Mouse (Mus musculus) intestine, embryonic 15.5 days (tissue): ENCODE measurements around the gene Apol8. TPM values are rescaled to one million over a fixed set of nuclear protein-coding genes. Genes with fewer than 3 reads are reported as not detected.

Source experiments
- ATAC-seq: fragments of 200-750 bp; cut with Nextera tagmentation; 2 replicates; pipeline ENCODE4 v1.8.0; 2017; ENCODE audit warnings: moderate TSS enrichment, moderate library complexity
- H3K27ac ChIP-seq: fragments of 300-500 bp; sonication (generic); 2 replicates; pipeline ENCODE4 v1.5.1; 2015; ENCODE audit warnings: mild to moderate bottlenecking, inconsistent platforms
- H3K27me3 ChIP-seq: fragments of 300-500 bp; sonication (generic); replicated peaks from 2 replicates; pipeline ENCODE4 v1.6.1; 2015; ENCODE audit warnings: inconsistent platforms
- H3K36me3 ChIP-seq: fragments of 300-500 bp; sonication (generic); 2 replicates; pipeline ENCODE4 v1.6.1; 2015; ENCODE audit warnings: inconsistent platforms
- H3K4me1 ChIP-seq: fragments of 300-500 bp; sonication (generic); replicated peaks from 2 replicates; pipeline ENCODE4 v1.6.1; 2015; ENCODE audit warnings: inconsistent platforms
- H3K4me2 ChIP-seq: fragments of 300-500 bp; sonication (generic); replicated peaks from 2 replicates; pipeline ENCODE4 v1.6.1; 2015; ENCODE audit warnings: mild to moderate bottlenecking, inconsistent platforms
- H3K4me3 ChIP-seq: fragments of 300-500 bp; sonication (generic); replicated peaks from 2 replicates; pipeline ENCODE4 v1.5.1; 2015; ENCODE audit warnings: inconsistent platforms
- H3K9ac ChIP-seq: fragments of 300-500 bp; sonication (generic); 2 replicates; pipeline ENCODE4 v1.6.1; 2015; ENCODE audit warnings: inconsistent platforms
- H3K9me3 ChIP-seq: fragments of 300-500 bp; sonication (generic); 2 replicates; pipeline ENCODE4 v1.6.1; 2016; ENCODE audit warnings: inconsistent platforms
- WGBS: fragments of 180-500 bp; shearing (Covaris S2); methylation state at CpG from one replicate; pipeline ENCODE4 v1.1.7; 2015; 5-methylcytosine and 5-hydroxymethylcytosine counted together
- polyA plus RNA-seq: library from polyadenylated mRNA; unstranded; fragments of >200 nt; fragmentation: Nextera tagmentation; extraction: Ambion mirVana; gene quantifications from 2 replicates; pipeline ENCODE4 v1.2.1, GENCODE M21; 2015

Gene Apol8
- polyA plus RNA-seq, 1 experiment from 2014 or later: 0.18 TPM

DNA sequence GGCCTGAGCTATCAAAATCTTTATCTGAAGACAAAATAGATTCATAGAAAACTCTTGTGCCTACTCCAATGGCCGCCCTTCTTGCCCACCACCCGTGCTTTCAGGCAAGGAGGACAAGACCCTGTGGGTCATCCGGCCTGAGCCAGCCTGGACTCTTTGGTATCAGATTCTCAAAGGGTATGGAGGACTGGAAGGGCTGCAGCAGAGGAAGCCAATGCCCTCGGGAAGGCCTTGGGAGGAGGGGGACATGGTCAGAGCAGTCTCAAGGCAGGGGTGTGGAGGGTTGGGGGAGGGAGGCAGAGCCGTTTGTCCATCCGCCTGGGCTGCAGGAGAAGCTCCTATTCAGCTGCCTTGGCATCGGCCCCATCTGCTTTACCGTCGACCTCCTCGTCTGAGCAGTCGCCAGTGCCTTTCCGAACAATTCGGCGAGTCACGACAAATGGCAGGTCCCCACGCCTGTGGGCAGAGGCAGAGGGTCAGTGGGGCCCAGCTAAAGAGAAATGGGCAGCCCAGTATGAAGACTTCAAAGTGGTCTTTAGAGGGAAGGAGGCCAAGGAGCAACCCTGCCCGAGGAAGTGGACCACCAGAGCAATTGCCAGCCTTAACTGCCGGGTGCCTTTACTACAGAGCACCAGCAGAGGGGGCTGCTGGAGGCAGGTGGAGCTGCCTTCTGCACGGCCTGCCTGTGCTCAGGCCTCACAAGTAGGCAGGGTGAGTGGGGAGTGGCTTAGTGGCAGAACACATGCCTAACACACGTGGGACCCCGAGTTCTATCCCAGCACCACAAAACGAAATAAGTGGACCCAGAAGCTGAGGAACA lies 5.0 kb upstream of the Apol8 start:
- no peaks in the 10 kb centered on the region for H3K9me3 ChIP-seq
- WGBS: 77% methylated on average over 22 of the region's 22 CpGs
- no peak overlapping the region for H3K4me2 ChIP-seq
- H3K9ac ChIP-seq: no peak overlapping the region
- ATAC-seq: no peak
- 0 out of 2 replicates have a peak, but pooled peaks cover 5% of the 10 kb centered on the region for H3K4me1 ChIP-seq
- no peaks in the 10 kb centered on the region for H3K27me3 ChIP-seq
- peaks cover 60% of the 10 kb centered on the region for H3K36me3 ChIP-seq
- no peak overlapping the region for H3K4me3 ChIP-seq
- no peak overlapping the region for H3K27ac ChIP-seq

DNA sequence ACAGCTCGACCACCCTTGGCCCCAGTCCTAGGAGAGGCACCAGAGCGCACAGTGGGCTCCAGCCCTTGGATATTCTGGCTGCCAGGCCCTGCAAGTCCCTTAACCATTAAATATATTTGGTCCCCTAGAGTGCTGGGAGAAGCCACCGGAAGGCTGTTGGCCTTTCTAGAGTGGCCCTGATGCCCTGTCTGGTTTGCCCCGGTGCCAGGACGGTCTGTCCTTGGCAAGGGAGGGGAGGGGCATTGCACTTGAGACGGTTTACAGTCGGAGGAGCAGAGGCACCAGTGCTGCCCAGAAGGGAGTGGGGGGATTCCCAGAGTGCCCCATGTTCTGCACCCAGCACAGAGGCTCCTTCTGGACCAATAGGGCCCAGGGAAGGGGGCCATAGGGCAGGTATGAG lies 4.3 kb upstream of the Apol8 start:
- no peak for ATAC-seq
- H3K4me1 ChIP-seq: 0 out of 2 replicates have a peak, but pooled peaks cover 5% of the 10 kb centered on the region
- H3K36me3 ChIP-seq: peaks cover 53% of the 10 kb centered on the region
- H3K27me3 ChIP-seq: no peaks in the 10 kb centered on the region
- no peaks in the 10 kb centered on the region for H3K9me3 ChIP-seq
- no peak overlapping the region for H3K27ac ChIP-seq
- 97% methylated on average over 7 of the region's 7 CpGs for WGBS
- no peak overlapping the region for H3K9ac ChIP-seq
- H3K4me3 ChIP-seq: no peak overlapping the region
- H3K4me2 ChIP-seq: no peak overlapping the region

DNA sequence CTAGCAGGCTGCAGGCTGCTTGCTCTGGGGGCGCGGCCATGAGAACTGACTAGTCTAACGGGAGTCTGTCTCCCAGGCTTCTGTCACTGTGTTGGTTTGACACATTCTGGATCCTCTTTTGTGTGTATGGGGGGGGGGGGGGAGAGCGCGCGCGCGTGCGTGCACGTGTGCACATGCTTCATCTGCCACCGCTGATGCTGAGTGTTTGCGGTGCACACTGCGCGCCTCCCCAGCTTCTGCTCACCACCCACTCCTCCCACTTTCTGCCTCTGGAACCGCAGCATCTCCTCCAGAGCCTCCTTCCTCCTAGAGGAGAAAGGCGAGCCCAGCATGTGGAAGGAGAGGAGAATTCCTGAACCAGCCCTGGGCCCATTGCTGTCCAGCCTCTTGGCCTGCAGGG lies 3.2 kb upstream of the Apol8 start:
- Histone ChIP-seq H3K36me3 (peaks cover 43% of the 10 kb centered on the region), H3K9ac (no peak overlapping the region), H3K27ac (no peak overlapping the region), H3K27me3 (no peaks in the 10 kb centered on the region), H3K4me2 (no peak overlapping the region), H3K9me3 (no peaks in the 10 kb centered on the region), H3K4me1 (0 out of 2 replicates have a peak, but pooled peaks cover 2% of the 10 kb centered on the region), H3K4me3 (no peak overlapping the region)
- WGBS: 96% methylated on average over 16 of the region's 16 CpGs
- no peak for ATAC-seq

DNA sequence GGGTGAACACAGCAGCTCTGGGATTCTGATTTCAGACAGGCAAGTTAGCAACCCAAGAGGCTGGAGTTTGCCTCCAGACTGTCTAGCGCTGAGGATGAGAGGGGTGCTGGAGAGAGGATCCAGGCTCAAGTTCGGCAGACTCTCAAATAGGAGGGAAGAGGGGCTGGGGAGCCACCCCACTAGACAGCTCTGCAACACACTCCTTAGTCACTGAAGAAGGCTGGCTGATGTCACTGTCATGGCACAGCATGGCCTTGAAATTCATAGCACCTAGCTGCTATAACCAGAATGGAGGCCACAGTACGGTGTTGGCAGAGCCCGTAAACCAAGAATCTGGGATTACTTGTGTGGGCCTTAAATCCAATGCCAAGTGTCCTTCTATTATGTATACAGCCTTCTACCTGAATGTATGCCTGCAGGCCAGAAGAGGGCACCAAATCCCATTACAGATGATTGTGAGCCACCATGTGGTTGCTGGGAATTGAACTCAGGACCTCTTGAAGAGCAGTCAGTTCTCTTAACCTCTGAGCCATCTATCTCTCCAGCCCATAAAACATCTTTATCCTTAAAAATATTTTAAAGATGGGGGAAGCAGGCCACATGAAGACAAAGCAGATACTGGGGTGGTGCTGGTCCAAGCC lies 903 bp upstream of the Apol8 start:
- no peak overlapping the region for H3K9ac ChIP-seq
- peaks cover 21% of the 10 kb centered on the region for H3K36me3 ChIP-seq
- ATAC-seq: no peak
- WGBS: 78% methylated on average over 4 of the region's 4 CpGs
- H3K27me3 ChIP-seq: peaks cover 9% of the 10 kb centered on the region
- H3K4me2 ChIP-seq: no peak overlapping the region
- no peaks in the 10 kb centered on the region for H3K4me1 ChIP-seq
- H3K27ac ChIP-seq: no peak overlapping the region
- H3K9me3 ChIP-seq: no peaks in the 10 kb centered on the region
- no peak overlapping the region for H3K4me3 ChIP-seq

DNA sequence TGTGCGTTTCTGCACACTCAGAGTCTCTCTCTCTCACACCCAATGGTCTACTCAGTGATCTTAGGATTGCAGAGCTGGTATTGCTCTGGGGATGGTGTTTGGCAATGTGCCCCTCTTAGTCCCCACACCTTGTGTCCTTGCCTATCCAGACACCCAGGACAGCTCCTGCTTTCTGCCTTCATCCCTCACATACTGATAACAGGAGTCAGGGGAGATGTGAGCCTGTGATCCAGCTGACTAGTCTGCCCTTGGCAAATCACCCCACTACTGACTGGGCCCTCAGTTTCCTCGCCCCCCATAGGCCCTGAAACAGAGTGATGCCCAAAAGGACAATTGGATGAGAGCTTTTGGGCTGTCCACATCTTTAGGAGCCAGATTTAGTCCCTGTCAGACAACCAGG lies 722 bp downstream of the Apol8 start:
- Histone ChIP-seq H3K27me3 (peaks cover 12% of the 10 kb centered on the region), H3K4me3 (no peak overlapping the region), H3K4me2 (no peak overlapping the region), H3K27ac (no peak overlapping the region), H3K4me1 (no peaks in the 10 kb centered on the region), H3K36me3 (peaks cover 6% of the 10 kb centered on the region), H3K9me3 (no peaks in the 10 kb centered on the region), H3K9ac (no peak overlapping the region)
- WGBS: 68% methylated on average over 2 of the region's 2 CpGs
- no peak for ATAC-seq

DNA sequence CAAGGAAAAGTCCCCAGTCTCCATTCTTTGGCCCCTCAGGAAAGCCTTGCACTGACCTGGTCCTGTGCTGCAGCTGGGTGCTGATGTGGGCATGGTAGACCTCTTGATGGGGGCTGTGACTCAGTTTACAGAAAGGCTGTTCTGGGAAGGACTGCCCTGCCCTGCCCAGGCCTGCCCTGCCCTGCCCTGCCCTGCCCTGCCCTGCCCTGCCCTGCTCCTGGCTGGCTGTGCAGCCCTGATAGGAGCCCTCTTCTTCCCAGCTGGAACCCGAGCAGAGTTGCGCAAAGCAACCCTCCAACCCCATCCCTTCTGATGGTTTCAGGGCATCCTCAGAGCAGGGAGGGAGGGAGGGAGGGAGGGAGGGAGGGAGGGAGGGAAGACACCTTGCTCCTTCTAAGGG lies 1.7 kb downstream of the Apol8 start:
- ATAC-seq: peak; percentile 79
- Histone ChIP-seq H3K9ac (no peak overlapping the region), H3K27me3 (peaks cover 12% of the 10 kb centered on the region), H3K27ac (no peak overlapping the region), H3K4me2 (no peak overlapping the region), H3K36me3 (no peaks in the 10 kb centered on the region), H3K9me3 (no peaks in the 10 kb centered on the region), H3K4me3 (no peak overlapping the region), H3K4me1 (no peaks in the 10 kb centered on the region)
- WGBS: 50% methylated on average over 2 of the region's 2 CpGs

DNA sequence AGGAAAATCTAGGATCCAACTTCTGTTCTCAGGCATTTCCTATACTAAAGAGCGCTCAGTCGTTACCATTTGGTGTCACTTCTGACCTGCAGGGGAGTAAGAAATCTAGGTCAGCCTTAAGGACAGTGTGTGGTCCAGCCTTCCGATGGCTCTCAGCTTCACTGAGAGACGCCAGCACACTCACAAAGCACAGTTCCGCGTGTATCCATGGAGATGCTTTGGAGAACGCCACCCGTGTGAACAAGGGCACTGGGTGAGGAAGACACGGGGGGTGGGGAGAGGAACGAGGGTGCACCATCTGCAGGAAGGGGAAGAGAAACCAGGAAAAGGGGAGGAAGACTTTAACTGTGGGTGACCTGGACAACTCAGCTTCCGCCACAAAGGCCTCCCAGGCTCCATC lies 4.4 kb downstream of the Apol8 start:
- no peak for ATAC-seq
- Histone ChIP-seq H3K27ac (no peak overlapping the region), H3K4me1 (no peaks in the 10 kb centered on the region), H3K4me3 (no peak overlapping the region), H3K4me2 (no peak overlapping the region), H3K9me3 (no peaks in the 10 kb centered on the region), H3K36me3 (no peaks in the 10 kb centered on the region), H3K27me3 (peaks cover 22% of the 10 kb centered on the region), H3K9ac (no peak overlapping the region)
- 59% methylated on average over 11 of the region's 11 CpGs for WGBS

DNA sequence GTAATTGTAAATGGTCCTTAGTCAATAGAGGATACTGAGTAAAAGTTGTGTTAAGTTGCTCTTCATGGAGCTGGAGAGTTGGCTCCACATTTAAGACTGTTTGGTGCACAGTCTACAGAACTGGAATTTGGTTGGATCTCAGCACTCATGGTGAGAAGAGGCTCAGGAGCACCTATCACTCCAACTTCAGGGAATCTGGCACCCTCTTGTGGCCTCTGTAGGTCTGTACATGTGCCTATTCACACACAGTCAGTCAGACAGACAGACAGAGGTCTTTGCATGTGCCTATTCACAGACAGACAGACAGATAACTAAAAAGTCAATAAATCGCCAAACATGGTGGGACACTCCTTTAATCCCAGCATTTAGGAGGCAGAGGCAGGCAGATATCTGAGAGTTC lies 6.3 kb downstream of the Apol8 start:
- Histone ChIP-seq H3K27ac (no peak overlapping the region), H3K9ac (no peak overlapping the region), H3K4me2 (no peak overlapping the region), H3K9me3 (no peaks in the 10 kb centered on the region), H3K27me3 (peaks cover 35% of the 10 kb centered on the region), H3K4me3 (no peak overlapping the region), H3K4me1 (no peaks in the 10 kb centered on the region), H3K36me3 (no peaks in the 10 kb centered on the region)
- no peak for ATAC-seq
- WGBS: 28% methylated on average over 1 of the region's 1 CpGs

DNA sequence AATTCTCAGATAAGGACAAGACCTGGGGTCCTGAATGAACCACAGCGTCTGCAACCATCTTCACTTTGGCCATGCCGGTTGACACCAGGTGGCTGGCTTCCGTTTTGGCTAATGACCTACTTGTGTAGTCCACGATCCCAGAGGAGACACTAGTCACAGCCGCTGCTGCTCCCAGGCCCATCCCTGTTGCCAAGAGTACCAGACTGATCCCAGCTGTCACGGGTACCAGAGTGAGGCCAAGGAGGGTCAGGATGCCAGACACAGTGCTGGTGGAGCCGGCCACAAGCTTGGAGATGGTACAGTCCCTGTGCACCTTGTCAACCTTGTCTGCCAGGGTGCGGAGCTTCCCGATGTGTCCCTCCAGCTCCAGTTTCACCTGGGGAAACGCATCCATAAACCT lies 7.1 kb downstream of the Apol8 start:
- H3K27ac ChIP-seq: no peak overlapping the region
- no peak overlapping the region for H3K4me2 ChIP-seq
- H3K36me3 ChIP-seq: no peaks in the 10 kb centered on the region
- H3K4me3 ChIP-seq: no peak overlapping the region
- no peaks in the 10 kb centered on the region for H3K9me3 ChIP-seq
- no peak overlapping the region for H3K9ac ChIP-seq
- H3K27me3 ChIP-seq: peaks cover 35% of the 10 kb centered on the region
- no peak for ATAC-seq
- H3K4me1 ChIP-seq: no peaks in the 10 kb centered on the region
- WGBS: 88% methylated on average over 10 of the region's 10 CpGs

DNA sequence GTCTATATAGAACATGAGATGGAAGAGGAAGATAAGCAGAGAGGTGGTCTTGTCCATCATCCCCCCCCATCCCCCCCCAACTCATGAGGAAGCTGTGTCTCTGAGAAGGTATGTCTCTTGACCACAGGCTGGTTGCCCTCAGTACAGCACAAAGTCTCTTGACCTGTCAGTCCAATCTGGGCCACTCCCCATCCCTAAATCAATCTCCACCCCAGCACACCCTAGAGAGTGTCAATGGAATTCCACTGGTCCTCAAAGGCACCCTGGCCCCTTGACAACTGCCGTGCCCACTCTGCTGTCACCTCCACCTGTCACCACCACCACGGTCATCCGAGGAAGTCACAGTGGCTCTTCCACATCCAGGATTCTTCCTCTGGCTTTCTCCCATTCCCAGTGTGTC lies 8.4 kb downstream of the Apol8 start:
- Histone ChIP-seq H3K9me3 (no peaks in the 10 kb centered on the region), H3K4me1 (no peaks in the 10 kb centered on the region), H3K27ac (no peak overlapping the region), H3K36me3 (no peaks in the 10 kb centered on the region), H3K4me3 (no peak overlapping the region), H3K27me3 (peaks cover 32% of the 10 kb centered on the region), H3K9ac (no peak overlapping the region), H3K4me2 (no peak overlapping the region)
- WGBS: 81% methylated on average over 3 of the region's 3 CpGs
- ATAC-seq: no peak

DNA sequence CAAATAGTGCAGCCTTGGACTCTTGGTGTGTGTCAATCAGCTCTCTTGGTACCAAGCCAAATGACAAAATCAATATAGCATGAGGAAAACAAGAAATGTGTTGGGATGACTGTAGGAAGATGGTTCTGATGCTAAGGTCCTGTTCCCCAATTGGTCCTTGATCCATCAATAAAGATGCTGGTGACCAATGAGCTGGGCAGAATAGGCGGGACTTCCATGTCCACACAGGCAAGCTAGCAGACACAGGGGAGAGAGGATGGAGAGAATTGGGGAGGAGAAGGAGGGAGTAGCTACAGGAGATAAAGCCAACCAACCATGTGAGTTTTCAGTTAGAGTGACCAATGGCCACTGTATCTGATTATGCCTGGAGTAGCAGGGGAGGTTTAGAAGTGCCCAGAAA lies 10.5 kb downstream of the Apol8 start:
- 100% methylated on average over 1 of the region's 1 CpGs for WGBS
- Histone ChIP-seq H3K9ac (no peak overlapping the region), H3K27ac (no peak overlapping the region), H3K27me3 (peaks cover 23% of the 10 kb centered on the region), H3K4me3 (no peak overlapping the region), H3K4me1 (no peaks in the 10 kb centered on the region), H3K36me3 (no peaks in the 10 kb centered on the region), H3K4me2 (no peak overlapping the region), H3K9me3 (no peaks in the 10 kb centered on the region)
- ATAC-seq: no peak

DNA sequence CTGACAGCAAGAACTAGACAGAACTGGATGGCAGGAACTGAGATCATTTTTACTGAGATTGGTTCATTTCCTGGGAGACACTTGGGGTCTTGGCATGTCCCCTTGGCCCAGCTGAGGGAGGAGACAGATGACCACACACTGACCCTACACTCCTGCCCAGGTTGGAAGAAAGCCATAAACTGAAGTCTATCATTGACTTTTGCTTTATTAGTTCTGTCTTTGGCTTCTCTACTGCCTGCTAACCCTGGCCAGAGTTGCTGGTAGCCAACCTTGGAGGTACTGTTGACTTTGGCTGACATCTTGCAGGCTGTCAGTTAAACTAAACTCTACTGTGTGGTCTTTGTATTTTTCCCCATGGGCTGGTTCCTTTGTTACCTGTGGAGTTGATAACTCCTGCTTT lies 11.7 kb downstream of the Apol8 start:
- H3K27me3 ChIP-seq: peaks cover 23% of the 10 kb centered on the region
- ATAC-seq: no peak
- H3K4me3 ChIP-seq: no peak overlapping the region
- H3K9ac ChIP-seq: no peak overlapping the region
- H3K4me2 ChIP-seq: no peak overlapping the region
- no peaks in the 10 kb centered on the region for H3K9me3 ChIP-seq
- no peak overlapping the region for H3K27ac ChIP-seq
- no peaks in the 10 kb centered on the region for H3K4me1 ChIP-seq
- no peaks in the 10 kb centered on the region for H3K36me3 ChIP-seq

DNA sequence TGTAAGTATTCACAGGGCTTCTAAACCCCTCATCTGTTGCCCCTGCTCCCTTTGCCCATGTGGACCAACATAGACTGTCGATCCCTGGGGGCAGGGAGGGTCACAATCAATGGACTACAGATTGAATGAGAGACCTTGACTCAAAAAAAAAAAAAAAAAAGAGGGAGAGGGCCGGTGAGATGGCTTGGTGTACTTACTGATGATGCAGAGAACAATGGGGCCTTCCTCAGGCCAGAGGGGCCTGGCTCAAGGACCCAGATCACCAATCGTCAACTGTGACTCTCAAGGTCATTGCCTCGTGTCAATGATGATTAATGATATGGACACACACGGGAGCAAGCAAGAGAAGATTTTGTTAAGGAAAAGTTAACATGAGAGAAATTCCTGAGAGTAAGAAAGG lies 12.2 kb downstream of the Apol8 start:
- ATAC-seq: no peak
- Histone ChIP-seq H3K4me1 (no peaks in the 10 kb centered on the region), H3K27ac (no peak overlapping the region), H3K4me2 (no peak overlapping the region), H3K9me3 (no peaks in the 10 kb centered on the region), H3K4me3 (no peak overlapping the region), H3K36me3 (no peaks in the 10 kb centered on the region), H3K27me3 (peaks cover 23% of the 10 kb centered on the region), H3K9ac (no peak overlapping the region)
- 29% methylated on average over 5 of the region's 5 CpGs for WGBS
